Comparison of ENCODE assay signal across 11 mouse cellular contexts in the genomic region with DNA sequence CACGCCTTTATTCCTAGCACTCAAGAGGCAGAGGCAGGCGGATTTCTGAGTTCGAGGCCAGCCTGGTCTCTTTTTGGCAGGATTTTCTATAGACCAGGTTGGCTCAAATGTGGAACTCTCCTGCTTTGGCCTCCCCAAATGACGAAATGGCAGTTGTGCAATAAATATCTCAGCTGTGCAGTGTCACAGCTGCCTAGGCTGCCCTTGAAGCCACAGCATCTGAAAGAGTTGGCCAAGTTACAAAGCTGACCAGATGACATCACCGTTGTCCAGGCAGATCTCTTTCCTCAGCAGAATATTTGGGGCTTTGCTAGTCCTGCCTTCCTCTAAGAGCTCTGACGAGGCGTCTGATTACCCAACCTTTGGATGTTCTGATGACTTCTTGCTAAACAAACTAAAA. TPM values are rescaled to one million over a fixed set of nuclear protein-coding genes. Genes with fewer than 3 reads are reported as not detected.
DNase-seq lines count a peak whose midpoint lies in the region; ATAC-seq and TF ChIP-seq lines count a peak whose summit lies in the region.
"Had no signal": no experiment of that assay in that cellular context is flagged by ENCODE, and none has a peak within 500 bp of the region (broad histone marks: within the 10 kb centered on the region; RNA-seq: fewer than 3 reads in every experiment).

No protein-coding gene starts in this region.

- no peaks in the 10 kb centered on the region for H3K36me3 ChIP-seq in midbrain, embryonic 10.5 days
- H3K36me3 ChIP-seq: forebrain, embryonic 15.5 days had no signal

- H3K27ac ChIP-seq in midbrain, embryonic 10.5 days (replicated peaks), result no peak overlapping the region
- H3K27ac ChIP-seq: forebrain, embryonic 15.5 days had no signal

- no peak for TF ChIP-seq POLR2A in lung, adult 2 months (IDR thresholded peaks at IDR 0.05; ENCODE audit: borderline replicate concordance, extremely low read depth, low read depth, low read length)

- WGBS in lung, adult 2 months, result 75% methylated on average over 7 of the region's 7 CpGs
- WGBS in midbrain, embryonic 10.5 days, result 95% methylated on average over 7 of the region's 7 CpGs

- no peaks in the 10 kb centered on the region for H3K9me3 ChIP-seq in midbrain, embryonic 10.5 days (replicated peaks)
- H3K9me3 ChIP-seq: forebrain, embryonic 15.5 days had no signal

- DNase-seq in gastrocnemius, adult 18-20 months (ENCODE audit: low spot score), result peak; percentile 66
- no peak for DNase-seq in gastrocnemius, postnatal 10 days
- DNase-seq in 3134 (ENCODE audit: extremely low read depth, insufficient read length, low spot score), result peak; percentile 32
- peak; percentile 66 to 73 for DNase-seq in adrenal gland, postnatal 36 days
- DNase-seq in lung, adult 2 months, result peak; percentile 9
- DNase-seq in midbrain, embryonic 10.5 days (ENCODE audit: low spot score), result no peak
- DNase-seq in urinary bladder, adult 2 months (ENCODE audit: low spot score), result no peak
- DNase-seq: lung, embryonic 14.5 days had no signal

- no peaks in the 10 kb centered on the region for H3K27me3 ChIP-seq in midbrain, embryonic 10.5 days (ENCODE audit: low read depth, poor library complexity, severe bottlenecking)
- H3K27me3 ChIP-seq: forebrain, embryonic 15.5 days had no signal

- no peak overlapping the region for H3K4me3 ChIP-seq in lung, adult 2 months (replicated peaks; ENCODE audit: extremely low read depth, low read depth, low read length)
- H3K4me3 ChIP-seq in midbrain, embryonic 10.5 days, result no peak overlapping the region
- H3K4me3 ChIP-seq: forebrain, embryonic 15.5 days had no signal

- H3K4me1 ChIP-seq in lung, adult 2 months (ENCODE audit: control insufficient read depth, insufficient read depth, low read length), result peaks cover 4% of the 10 kb centered on the region; the same call in 1 of the 2 replicates
- H3K4me1 ChIP-seq in midbrain, embryonic 10.5 days, result peaks cover 9% of the 10 kb centered on the region

- no peak for TF ChIP-seq CTCF in lung, adult 2 months (IDR thresholded peaks at IDR 0.05; ENCODE audit: insufficient read depth, low read length)

- ATAC-seq in cerebellum, adult (ENCODE audit: insufficient number of reproducible peaks, low FRiP score, low TSS enrichment), result no peak
- ATAC-seq: forebrain, embryonic 15.5 days had no signal

RNA-seq across cellular contexts. Expression of gene Ccdc28a, which starts 2.4 kb away (rescaled TPM):
- 1 to 10 TPM; 8.2 to 9.5 TPM for total RNA-seq in gastrocnemius, adult 18-20 months (2021)
- 1 to 10 TPM; 5.4 to 5.8 TPM for total RNA-seq in gastrocnemius, postnatal 10 days (2021)
- 10 to 100 TPM in 1 of 2 experiments, 1 to 10 TPM in 1; 9.6 to 11.3 TPM for total RNA-seq in adrenal gland, postnatal 36 days (2021)
- polyA plus RNA-seq in lung, adult 2 months (2012; rRNA removed), result 13.7 and 19.2 TPM in 2 replicates
- 5.7 and 7.1 TPM in 2 replicates for polyA plus RNA-seq in midbrain, embryonic 10.5 days (2016; fragmentation: Nextera tagmentation; extraction: Ambion mirVana)
- 24.0 and 28.1 TPM in 2 replicates for polyA plus RNA-seq in urinary bladder, adult 2 months (2012; rRNA removed)

RNA-seq across cellular contexts. Expression of gene Ect2l, which starts 26.5 kb away (rescaled TPM):
- total RNA-seq in gastrocnemius, adult 18-20 months (2021), result under 1 TPM; 0.14 to 0.30 TPM
- under 1 TPM; 0.34 to 0.49 TPM for total RNA-seq in gastrocnemius, postnatal 10 days (2021)
- not detected for total RNA-seq in adrenal gland, postnatal 36 days (2021)
- polyA plus RNA-seq in lung, adult 2 months (2012; rRNA removed), result 0.92 and 1.5 TPM in 2 replicates
- polyA plus RNA-seq in midbrain, embryonic 10.5 days (2016; fragmentation: Nextera tagmentation; extraction: Ambion mirVana), result 0.22 and 0.27 TPM in 2 replicates
- 0.28 and 0.37 TPM in 2 replicates for polyA plus RNA-seq in urinary bladder, adult 2 months (2012; rRNA removed)
- total RNA-seq: hematopoietic stem cell, adult 5-6 weeks had no signal
- polyA plus RNA-seq: lung, embryonic 14.5 days had no signal

Comparison
In these comparisons a context has a peak if more than half of its experiments do, and no peak if none do; other contexts are left out.
1. DNase-seq: peak in gastrocnemius, adult 18-20 months (single experiment), 3134 (single experiment), adrenal gland, postnatal 36 days (2 of 2) and lung, adult 2 months (single experiment); none in gastrocnemius, postnatal 10 days (single experiment), midbrain, embryonic 10.5 days (single experiment) and urinary bladder, adult 2 months (single experiment).